Mouse (Mus musculus): Measurements from ENCODE around the gene Reep3. TPM values are rescaled to one million over a fixed set of nuclear protein-coding genes. Genes with fewer than 3 reads are reported as not detected.

The Reep3 gene
- polyA plus RNA-seq, 1 experiment = 17.1 TPM

- 81% methylated on average over 5 of the region's 5 CpGs for WGBS
- DNase-seq (ENCODE audit: low read depth, low spot score) = no peak
These were observed 9.1 kb downstream of the Reep3 start for GRCm38 (mm10) chr10:67087447-67088226.

GRCm38 (mm10) chr10:67085916-67086315 lies 10.8 kb downstream of the Reep3 start:
- peak; percentile 56 for DNase-seq (ENCODE audit: low read depth, low spot score)
- WGBS = 37% methylated on average over 7 of the region's 7 CpGs

- WGBS = 90% methylated on average over 10 of the region's 10 CpGs
- no peak for DNase-seq (ENCODE audit: low read depth, low spot score)
These were observed 11.6 kb downstream of the Reep3 start for GRCm38 (mm10) chr10:67085124-67085523.

GRCm38 (mm10) chr10:67083446-67084166 lies 13.1 kb downstream of the Reep3 start:
- DNase-seq (ENCODE audit: low read depth, low spot score) = no peak

GRCm38 (mm10) chr10:67082531-67082930 lies 14.2 kb downstream of the Reep3 start:
- no peak for DNase-seq (ENCODE audit: low read depth, low spot score)
- 93% methylated on average over 4 of the region's 4 CpGs for WGBS

More at GRCm38 (mm10) chr10:67083446-67084166, 13.1 kb downstream of the Reep3 start:
- WGBS = 94% methylated on average over 10 of the region's 10 CpGs

GRCm38 (mm10) chr10:67081206-67082007 lies 15.3 kb downstream of the Reep3 start:
- DNase-seq (ENCODE audit: low read depth, low spot score) = no peak
- 76% methylated on average over 18 of the region's 18 CpGs for WGBS

GRCm38 (mm10) chr10:67079030-67079429 lies 17.7 kb downstream of the Reep3 start:
- DNase-seq (ENCODE audit: low read depth, low spot score) = no peak
- WGBS = 79% methylated on average over 4 of the region's 4 CpGs

- 75% methylated on average over 21 of the region's 21 CpGs for WGBS
- DNase-seq (ENCODE audit: low read depth, low spot score) = no peak
These were observed 20.5 kb downstream of the Reep3 start for GRCm38 (mm10) chr10:67075931-67076878.

GRCm38 (mm10) chr10:67073577-67073976 lies 23.2 kb downstream of the Reep3 start:
- no peak for DNase-seq (ENCODE audit: low read depth, low spot score)
- 94% methylated on average over 8 of the region's 8 CpGs for WGBS

- WGBS = 89% methylated on average over 4 of the region's 4 CpGs
- DNase-seq (ENCODE audit: low read depth, low spot score) = no peak
These were observed 24.1 kb downstream of the Reep3 start for GRCm38 (mm10) chr10:67072600-67072999.

- DNase-seq (ENCODE audit: low read depth, low spot score) = no peak
- WGBS = 67% methylated on average over 5 of the region's 5 CpGs
These were observed 24.9 kb downstream of the Reep3 start for GRCm38 (mm10) chr10:67071884-67072283.

- WGBS = 50% methylated on average over 4 of the region's 4 CpGs
- DNase-seq (ENCODE audit: low read depth, low spot score) = no peak
These were observed 25.4 kb downstream of the Reep3 start for GRCm38 (mm10) chr10:67071389-67071788.

- no peak for DNase-seq (ENCODE audit: low read depth, low spot score)
- WGBS = 84% methylated on average over 10 of the region's 10 CpGs
These were observed 27.7 kb downstream of the Reep3 start for GRCm38 (mm10) chr10:67069013-67069412.

GRCm38 (mm10) chr10:67066421-67066820 lies 30.3 kb downstream of the Reep3 start:
- no peak for DNase-seq (ENCODE audit: low read depth, low spot score)
- WGBS = 74% methylated on average over 3 of the region's 3 CpGs

- no peak for DNase-seq (ENCODE audit: low read depth, low spot score)
- 52% methylated on average over 5 of the region's 5 CpGs for WGBS
These were observed 30.8 kb downstream of the Reep3 start for GRCm38 (mm10) chr10:67065927-67066326.

- 35% methylated on average over 7 of the region's 7 CpGs for WGBS
- no peak for DNase-seq (ENCODE audit: low read depth, low spot score)
These were observed 31.4 kb downstream of the Reep3 start for GRCm38 (mm10) chr10:67065277-67065887.

GRCm38 (mm10) chr10:67061823-67062222 lies 34.9 kb downstream of the Reep3 start:
- 46% methylated on average over 4 of the region's 4 CpGs for WGBS
- DNase-seq (ENCODE audit: low read depth, low spot score) = no peak

- 70% methylated on average over 10 of the region's 10 CpGs for WGBS
- DNase-seq (ENCODE audit: low read depth, low spot score) = no peak
These were observed 35.4 kb downstream of the Reep3 start for GRCm38 (mm10) chr10:67061367-67061801.

- 57% methylated on average over 6 of the region's 6 CpGs for WGBS
- DNase-seq (ENCODE audit: low read depth, low spot score) = no peak
These were observed 38.0 kb downstream of the Reep3 start for GRCm38 (mm10) chr10:67058702-67059101.
